Mouse (Mus musculus) mesoderm, embryonic 11.5 days (tissue): Measurements from ENCODE around the gene Rabac1.

Experiments
- DNase-seq: peaks from one replicate; pipeline ENCODE4 v3.0.0-alpha.2; 2012; ENCODE audit warnings: low read depth, low spot score

Rabac1 gene

GRCm38 (mm10) chr7:24930475-24930874 lies 42.1 kb downstream of the Rabac1 start:
- DNase-seq, result no peak
